Mouse (Mus musculus) adrenal gland, postnatal 36 days (tissue): ENCODE data around the gene Mark4. TPM values are rescaled to one million over a fixed set of nuclear protein-coding genes. Genes with fewer than 3 reads are reported as not detected.
A peak's percentile ranks its signal among the peaks of the same experiment; 100 is the strongest.

Source experiments
- DNase-seq, 2 experiments: peaks; one replicate each; pipeline ENCODE4 v3.0.0; 2021; ENCODE audit warnings: mixed read lengths in 1 of 2
- long read RNA-seq, 2 experiments: library from polyadenylated mRNA; stranded (forward); transcript quantifications; one replicate each; pipeline ENCODE4 v2.0.0; 2021; ENCODE audit warnings: borderline sequencing depth in 2 of 2
- total RNA-seq, 2 experiments: library from RNA; stranded (reverse); gene quantifications; 2 replicates each; pipeline ENCODE4 v1.2.3; 2021

Mark4 gene
- 10 to 100 TPM; 46.5 to 50.3 TPM for total RNA-seq
- long read RNA-seq, experiment 1, partial matches to known transcripts = 10 of 37 reads
- long read RNA-seq, experiment 1, other reads (novel, unspliced or antisense) = 23 of 37 reads
- long read RNA-seq, experiment 2, transcript Mark4-201 (17 exons, 3,886 nt) = major isoform, 7 of 18 reads
- long read RNA-seq, experiment 2, partial matches to known transcripts = 3 of 18 reads
- long read RNA-seq, experiment 2, other reads (novel, unspliced or antisense) = 8 of 18 reads

DNA sequence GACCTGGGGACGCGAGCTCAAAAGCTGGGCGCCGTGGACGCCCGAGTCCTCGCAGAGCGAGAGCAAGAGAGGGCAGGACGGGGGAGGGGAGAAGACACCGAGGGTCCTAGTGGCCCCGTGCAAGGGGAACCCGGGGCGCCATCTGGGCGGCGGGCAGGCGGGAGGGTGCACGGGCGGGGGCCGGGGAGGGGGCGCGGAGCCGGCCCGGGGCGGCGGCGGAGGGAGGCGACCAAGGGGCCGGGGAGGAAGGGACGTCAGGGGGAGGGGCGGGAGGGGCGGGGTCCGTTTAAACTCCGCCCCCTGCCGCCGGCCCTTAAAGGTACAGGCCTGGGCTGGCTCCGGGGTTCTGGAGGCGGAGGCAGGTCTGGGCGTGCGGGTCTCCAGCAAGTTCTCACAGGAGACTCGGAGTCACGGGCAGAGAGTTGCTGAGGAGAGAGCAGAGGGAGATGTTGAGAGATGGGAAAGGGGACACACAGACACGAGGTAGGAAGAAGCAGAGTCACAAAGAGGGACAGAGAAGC, at the start of gene Mark4:
Mark4 (minus strand) TSS at position 231 of the 521 bp plus-strand sequence.
- DNase-seq = peak; percentile 87 to 90

DNA sequence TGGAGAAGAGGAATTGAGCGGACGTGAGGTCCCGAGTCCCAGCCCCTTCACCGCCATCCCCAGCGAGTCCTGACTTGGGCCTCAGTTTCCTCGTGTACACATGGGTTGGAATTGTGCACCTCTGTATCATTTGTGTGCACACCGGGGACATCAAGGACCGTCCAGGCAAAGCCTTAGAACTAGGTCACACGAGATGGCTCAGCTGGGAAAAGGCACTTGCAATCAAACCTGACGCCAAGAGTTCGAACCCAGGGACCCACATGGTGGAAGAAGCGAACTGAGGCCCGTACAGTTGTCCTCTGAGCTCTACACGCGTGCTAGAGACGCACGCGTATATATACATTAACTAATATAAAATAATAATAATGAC, 49.0 kb upstream of the Mark4 start:
- DNase-seq = no peak

DNA sequence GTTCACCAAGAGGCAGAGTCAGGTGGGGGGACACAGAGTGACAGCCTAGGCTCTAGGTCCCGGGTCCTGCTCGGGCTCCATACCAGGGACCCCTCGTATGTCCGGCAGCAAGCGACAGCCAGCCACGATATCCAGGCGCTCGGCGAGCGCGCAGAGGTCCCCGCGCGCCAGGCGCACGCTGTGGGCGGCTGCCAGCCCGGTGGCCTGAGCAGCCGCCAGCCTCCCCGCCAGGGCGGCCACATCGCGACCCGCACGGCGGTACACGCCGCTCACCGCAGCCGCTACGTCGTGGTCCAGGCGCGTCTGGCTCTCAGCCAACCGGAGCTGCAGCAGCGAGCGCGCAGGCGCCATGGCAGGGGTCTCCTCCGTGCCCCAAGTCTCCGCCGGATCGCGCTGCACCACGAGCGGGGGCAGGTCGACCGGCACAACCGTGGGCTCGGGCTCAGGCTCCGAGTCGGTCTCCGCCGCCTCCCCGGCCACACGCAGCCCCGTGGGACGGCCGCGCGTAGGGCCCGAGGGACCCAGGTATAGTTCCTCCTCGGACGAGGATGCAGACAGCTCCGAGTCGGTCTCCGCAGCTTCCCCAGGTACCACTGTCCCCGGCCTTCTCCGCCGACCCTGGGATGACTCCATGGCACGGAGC, 48.5 kb upstream of the Mark4 start:
- DNase-seq = peak; percentile 74 to 83

DNA sequence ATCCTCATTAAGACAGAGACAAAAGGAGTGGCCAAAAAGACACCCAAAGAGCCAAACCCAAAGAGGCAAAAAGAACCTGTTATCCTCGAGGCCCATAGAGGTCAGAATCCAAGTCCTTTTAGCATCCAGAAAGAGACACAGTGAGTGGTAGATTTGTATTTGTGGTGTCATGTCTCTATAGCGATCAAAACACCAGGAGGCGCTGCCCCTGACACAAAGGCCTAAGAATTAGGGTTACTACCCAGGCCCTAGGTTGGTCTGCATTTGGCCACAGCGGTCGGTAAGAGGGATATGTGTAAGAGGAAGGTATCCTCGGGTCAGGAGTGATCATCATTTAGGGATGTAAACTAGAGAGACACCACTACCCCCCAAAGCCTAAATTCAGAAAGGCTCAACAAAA, 47.7 kb upstream of the Mark4 start:
- DNase-seq = no peak

- DNase-seq = peak; percentile 57 to 78
Measured at GRCm38 (mm10) chr7:19503481-19504068, 45.0 kb upstream of the Mark4 start.

DNA sequence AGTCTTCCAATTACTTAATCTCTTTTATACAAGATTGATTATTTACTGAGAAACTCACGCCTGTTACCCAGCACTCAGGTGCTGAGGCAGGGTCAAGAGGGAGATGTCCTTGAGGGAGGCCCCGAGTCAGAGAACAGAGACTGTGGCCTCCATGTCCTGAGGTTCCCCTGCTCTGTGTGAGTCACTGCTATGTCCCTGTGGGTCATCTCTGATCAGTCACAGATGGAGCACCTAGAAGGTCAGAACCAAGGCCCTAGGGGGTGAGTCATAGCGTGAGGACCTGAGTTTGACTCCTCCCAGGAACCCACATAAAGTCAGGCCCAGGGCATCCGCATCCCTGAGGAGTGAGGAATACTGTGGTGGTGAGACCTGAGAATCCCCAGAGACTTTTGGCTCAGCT, 43.0 kb upstream of the Mark4 start:
- peak; percentile 81 to 85 for DNase-seq

GRCm38 (mm10) chr7:19500420-19501363, 42.1 kb upstream of the Mark4 start:
- DNase-seq = no peak

DNA sequence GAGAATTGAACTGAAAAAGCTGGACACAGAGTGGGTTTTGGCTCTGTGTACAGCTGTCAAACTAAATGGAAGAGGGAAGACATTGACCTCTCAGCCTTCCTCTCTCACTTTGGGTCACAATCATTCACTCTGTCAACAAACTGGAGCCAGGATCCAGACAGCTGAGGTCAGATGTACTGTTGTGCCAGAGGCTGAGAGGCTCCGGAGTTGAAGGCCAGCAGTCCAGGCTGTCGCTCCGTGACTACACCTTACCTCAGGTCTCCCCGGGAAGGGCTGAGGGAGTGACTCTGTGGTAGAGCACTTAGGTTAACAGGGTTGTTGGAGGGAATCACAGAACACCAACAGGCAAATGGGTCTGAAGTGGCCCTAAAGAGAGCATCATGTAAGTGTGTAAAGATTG, 39.7 kb upstream of the Mark4 start:
- DNase-seq = peak; percentile 64 to 76

GRCm38 (mm10) chr7:19496214-19496555, 37.6 kb upstream of the Mark4 start:
- no peak for DNase-seq

DNA sequence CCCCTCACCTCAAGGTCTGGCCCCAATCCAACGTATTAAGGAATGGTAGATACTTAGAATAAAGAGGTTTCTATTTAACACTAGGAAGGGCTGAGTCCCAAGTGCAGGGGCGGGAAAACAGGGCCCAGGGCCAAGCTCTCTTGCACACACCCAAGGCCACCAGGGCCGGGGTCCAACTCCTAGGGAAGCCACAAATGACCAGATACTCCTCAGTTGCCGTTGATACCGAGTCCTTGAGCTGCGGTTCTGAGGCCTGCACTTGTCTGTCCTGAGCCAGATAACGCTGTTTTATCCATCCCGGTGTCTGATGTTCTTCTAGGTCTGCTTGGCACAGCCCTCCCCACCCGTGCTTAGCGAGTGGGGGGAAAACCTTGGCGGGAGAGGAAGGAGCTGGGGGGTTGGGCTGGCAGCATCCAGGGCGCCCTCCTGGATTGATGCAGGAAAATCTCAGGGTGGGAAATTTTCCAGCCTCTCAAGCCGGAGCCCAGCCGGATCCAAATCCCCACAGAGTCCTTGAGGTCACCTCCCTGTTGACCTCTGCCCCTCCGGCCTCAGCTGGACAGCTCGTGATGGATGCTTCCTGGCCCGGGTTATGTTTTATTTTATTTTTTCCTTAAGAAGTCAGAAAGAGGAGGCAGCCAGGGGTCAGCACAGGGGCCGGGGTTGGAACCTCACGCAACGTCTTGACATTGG, 37.0 kb upstream of the Mark4 start:
- DNase-seq = peak; percentile 86 to 89

- peak; percentile 51 to 52 for DNase-seq
Measured at GRCm38 (mm10) chr7:19494751-19495474, 36.3 kb upstream of the Mark4 start.

DNA sequence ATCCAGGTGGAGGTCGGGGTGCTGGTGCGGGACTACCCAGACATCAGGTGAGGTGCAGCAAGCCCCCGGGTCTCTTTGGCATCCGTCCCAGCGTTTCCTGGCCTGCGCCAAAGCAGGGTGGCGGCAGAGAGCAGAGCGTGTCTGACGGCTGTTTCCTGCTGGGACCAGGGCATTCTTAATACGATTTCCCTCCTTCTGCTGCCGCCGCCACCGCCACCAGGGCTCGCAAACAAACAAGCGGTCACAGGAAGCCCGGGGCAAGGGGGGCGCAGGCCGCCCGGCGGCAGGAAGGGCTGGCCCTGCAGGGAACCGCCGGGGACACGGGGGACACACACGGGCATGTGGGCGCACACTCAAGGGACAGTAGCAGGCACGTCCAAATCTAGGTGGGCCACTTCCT, 33.1 kb upstream of the Mark4 start:
- DNase-seq = peak; percentile 77 to 79

DNA sequence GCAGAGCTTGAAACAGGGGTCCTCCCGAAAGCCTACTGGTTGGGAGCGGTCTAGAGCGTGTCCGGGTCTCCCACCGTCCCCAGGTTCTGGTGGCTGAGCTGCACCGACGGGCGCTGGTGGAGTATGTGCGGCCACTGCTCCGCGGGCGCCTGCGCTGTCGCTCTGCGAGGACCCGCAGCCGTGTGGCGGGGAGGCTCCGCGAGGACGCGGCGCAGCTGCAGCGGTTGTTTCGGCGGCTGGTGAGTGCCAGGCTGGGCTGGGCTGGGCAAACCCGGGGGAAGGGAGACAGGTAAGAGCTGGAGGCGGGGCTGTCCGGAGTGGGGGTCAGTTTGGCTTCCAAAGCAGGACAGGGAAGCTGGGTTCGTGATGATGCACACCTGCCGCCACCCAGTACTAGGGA, 30.9 kb upstream of the Mark4 start:
- DNase-seq = no peak

DNA sequence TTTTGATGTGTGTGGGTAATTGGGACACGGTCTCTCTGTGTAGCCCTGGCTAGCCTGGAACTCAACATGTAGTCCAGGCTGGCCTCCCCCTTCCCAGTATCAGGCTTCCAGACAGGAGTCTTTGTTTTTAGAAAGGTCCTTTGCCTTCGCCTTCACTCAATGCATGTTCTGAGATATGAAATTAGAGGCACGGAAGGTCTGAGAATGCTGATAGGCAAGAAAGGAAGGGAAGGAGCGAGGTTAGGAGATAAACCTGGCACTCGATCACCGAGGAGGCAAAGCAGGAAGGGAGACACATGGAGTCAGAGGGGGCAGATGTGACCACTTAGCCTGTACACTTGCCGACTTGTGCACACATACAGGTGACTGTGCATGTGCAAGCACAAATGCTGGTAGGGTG, 27.9 kb upstream of the Mark4 start:
- no peak for DNase-seq

- no peak for DNase-seq
Measured at GRCm38 (mm10) chr7:19485488-19485887, 26.9 kb upstream of the Mark4 start.

DNA sequence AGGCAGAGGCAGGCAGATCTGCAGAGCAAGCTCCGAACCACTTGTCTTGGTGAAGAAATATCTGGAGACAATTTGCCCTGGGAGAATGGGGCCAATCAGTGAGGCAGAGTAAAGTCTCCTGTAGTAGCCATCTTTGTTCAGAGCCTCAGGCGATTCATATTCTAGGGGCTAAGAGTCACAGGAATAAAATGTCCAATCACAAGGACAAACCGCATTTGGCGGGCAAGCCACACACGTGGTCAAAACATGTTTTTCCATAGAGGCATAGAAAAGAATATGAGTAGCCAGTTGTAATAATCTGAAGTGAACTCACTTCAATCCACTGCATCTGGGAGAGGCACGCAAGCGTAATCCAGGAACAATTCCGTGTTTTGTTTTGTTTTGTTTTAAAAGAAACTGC, 24.7 kb upstream of the Mark4 start:
- DNase-seq = no peak

DNA sequence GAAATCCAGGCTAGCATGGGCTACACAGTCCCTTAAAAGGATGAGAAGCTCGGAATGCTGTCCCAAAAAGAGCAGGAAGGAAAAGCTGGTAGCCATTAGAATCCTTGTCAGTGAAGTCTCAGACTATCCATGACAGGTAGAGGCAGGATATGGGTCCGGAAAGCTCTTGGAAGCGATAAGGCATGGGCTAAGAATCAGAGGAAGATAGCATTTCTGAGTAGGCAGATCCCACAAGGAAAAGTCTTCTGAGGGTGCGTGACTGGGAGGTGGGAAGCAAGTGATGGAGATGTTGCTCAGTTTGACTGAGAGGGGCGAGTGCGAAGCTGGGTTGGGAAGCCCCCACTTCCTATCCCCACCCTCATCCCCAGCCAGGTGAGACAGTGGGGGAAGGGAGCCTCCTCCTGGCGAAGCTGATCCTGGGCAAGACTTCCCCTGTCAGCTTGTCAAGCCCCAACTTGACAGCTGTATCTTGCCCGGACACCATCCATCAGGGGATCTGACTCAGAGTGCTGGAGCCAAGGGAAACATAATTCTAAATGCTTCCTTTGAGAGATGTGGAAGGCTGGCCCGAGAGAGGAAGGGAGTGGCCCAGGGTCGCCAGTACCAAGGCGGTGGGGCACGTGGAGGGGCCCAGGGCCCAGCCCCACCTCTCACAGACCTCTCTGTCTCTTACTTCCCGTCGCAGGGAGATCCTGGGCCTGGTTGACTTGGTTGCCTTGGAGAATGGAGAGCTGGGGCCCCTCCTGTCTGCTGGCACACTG, 19.2 kb upstream of the Mark4 start:
- DNase-seq = peak; percentile 49 to 62

DNA sequence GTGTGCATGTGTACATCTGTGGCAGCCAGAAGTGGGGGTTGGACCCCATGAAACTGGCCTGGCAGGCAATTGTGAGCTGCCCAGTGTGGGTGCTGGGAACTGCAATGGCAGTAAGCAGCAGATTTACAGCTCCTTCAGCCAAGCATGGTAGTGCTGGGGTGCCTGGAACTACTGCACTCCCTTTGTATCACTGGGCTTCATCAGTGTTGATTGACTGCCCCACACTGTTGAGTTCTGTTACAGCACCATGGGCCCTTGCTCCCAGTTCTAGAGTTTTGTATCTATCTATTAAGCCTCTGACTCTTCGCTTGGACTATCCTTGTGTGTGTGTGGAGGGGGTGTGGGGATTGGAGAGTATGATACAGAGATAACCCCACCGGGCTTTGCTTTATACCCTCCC, 18.5 kb upstream of the Mark4 start:
- DNase-seq = no peak

DNA sequence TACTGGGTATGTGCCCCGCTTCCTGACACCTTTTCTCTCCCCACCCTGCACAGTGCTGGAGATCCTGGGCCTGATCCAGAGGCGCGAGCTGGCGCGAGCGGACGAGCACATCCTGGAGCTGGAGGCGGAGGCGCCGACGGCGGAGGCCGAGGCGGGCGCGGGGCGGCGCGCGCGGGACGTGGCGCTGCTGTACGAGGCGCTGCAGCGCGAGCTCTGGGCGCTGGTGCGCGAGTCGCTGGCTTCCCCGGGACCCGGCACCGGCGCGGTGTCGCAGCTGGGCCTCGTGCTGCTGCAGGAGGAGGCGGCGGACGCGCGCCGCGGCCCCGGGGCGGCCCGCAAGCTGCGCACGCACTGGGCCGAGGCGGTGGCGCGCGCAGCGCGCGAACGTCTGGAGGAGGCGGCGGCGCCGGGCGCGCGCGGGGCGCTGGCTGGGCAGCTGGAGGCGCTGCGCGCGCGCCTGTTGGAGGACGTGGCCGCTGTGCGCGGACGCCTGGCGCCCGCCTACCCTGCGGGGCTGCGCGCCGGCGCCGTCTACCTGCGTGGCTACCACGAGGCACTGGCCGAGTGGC, 15.3 kb upstream of the Mark4 start:
- peak; percentile 87 to 91 for DNase-seq

DNA sequence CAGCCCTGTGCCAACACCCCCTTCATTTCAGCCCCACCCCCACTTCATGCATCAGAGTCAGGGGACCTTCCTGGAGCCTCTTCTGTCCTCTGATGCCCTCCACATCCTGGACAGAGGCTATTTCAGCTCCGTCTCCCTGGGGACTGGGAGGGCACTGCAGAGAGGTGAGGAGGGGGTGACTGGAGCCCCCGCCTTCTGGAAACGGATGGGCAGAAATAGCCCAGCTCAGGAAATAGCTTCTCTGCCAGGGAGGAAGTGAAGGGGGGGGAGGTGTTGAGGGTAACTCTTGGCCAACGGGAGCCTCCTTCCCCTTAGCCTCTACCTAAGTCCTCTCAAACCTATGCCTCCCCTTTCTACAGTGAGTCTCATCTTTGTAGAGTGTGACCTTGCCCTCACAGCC, 13.8 kb upstream of the Mark4 start:
- peak; percentile 54 to 77 for DNase-seq
